ENCODE assay signal across 8 mouse cellular contexts in genomic region chr5:100373952-100374351, GRCm38 (mm10). TPM values are rescaled to one million over a fixed set of nuclear protein-coding genes. Genes with fewer than 3 reads are reported as not detected.
DNase-seq lines count a peak whose midpoint lies in the region; ATAC-seq and TF ChIP-seq lines count a peak whose summit lies in the region.

No protein-coding gene starts in this region.

- H3K4me1 ChIP-seq in forebrain, embryonic 13.5 days, result peaks cover 5% of the 10 kb centered on the region
- peaks cover 21% of the 10 kb centered on the region for H3K4me1 ChIP-seq in liver, adult 2 months (ENCODE audit: control insufficient read depth, insufficient read depth, low read length)
- H3K4me1 ChIP-seq in neural tube, embryonic 11.5 days (ENCODE audit: control insufficient read depth, insufficient read depth, low read length), result no peaks in the 10 kb centered on the region

- no peaks in the 10 kb centered on the region for H3K9me3 ChIP-seq in forebrain, embryonic 13.5 days (replicated peaks)
- no peaks in the 10 kb centered on the region for H3K9me3 ChIP-seq in neural tube, embryonic 11.5 days (ENCODE audit: control insufficient read depth, low read length)

- H3K9ac ChIP-seq in forebrain, embryonic 13.5 days, result no peak overlapping the region
- no peak overlapping the region for H3K9ac ChIP-seq in liver, adult 2 months (ENCODE audit: low read depth, low read length)
- H3K9ac ChIP-seq in neural tube, embryonic 11.5 days (ENCODE audit: low read length), result no peak overlapping the region

- H3K79me2 ChIP-seq in liver, adult 2 months (ENCODE audit: control insufficient read depth, insufficient read depth, low read length), result no peaks in the 10 kb centered on the region

- ATAC-seq in forebrain, embryonic 13.5 days, result peak; percentile 41; the same call in 1 of the 2 replicates
- no peak for ATAC-seq in neural tube, embryonic 11.5 days (ENCODE audit: insufficient read depth, low FRiP score, low TSS enrichment)

- peak; percentile 21 for DNase-seq in urinary bladder, postnatal 14 days (ENCODE audit: low spot score)
- DNase-seq in urinary bladder, adult 2 months (ENCODE audit: low spot score), result no peak
- peak; percentile 30 for DNase-seq in c-Kit-positive CD71-negative TER-119-negative erythroid progenitor cells, embryonic 14.5 days (ENCODE audit: low read depth)
- DNase-seq in kidney, adult 9 months, result peak; percentile 57
- peak; percentile 61 for DNase-seq in liver, adult 2 months (ENCODE audit: extremely low read depth, low read depth, low spot score)
- DNase-seq in neural tube, embryonic 11.5 days (ENCODE audit: low spot score), result peak; percentile 31
- no peak for DNase-seq in gastrocnemius, postnatal 14 days

- TF ChIP-seq POLR2A in liver, adult 2 months (IDR thresholded peaks at IDR 0.05; ENCODE audit: extremely low read depth, insufficient read depth, low read length), result no peak

- H3K36me3 ChIP-seq in forebrain, embryonic 13.5 days (ENCODE audit: poor library complexity, severe bottlenecking), result peaks cover 82% of the 10 kb centered on the region
- H3K36me3 ChIP-seq in liver, adult 2 months (ENCODE audit: control insufficient read depth, insufficient read depth, low read length), result peaks cover 55% of the 10 kb centered on the region
- H3K36me3 ChIP-seq in neural tube, embryonic 11.5 days (ENCODE audit: control insufficient read depth, insufficient read depth, low read length), result peaks cover 11% of the 10 kb centered on the region

- 61% methylated on average over 5 of the region's 5 CpGs for WGBS in forebrain, embryonic 13.5 days
- 57% methylated on average over 5 of the region's 5 CpGs for WGBS in liver, adult 2 months
- WGBS in neural tube, embryonic 11.5 days, result 58% methylated on average over 5 of the region's 5 CpGs

- no peak overlapping the region for H3K4me3 ChIP-seq in forebrain, embryonic 13.5 days
- H3K4me3 ChIP-seq in liver, adult 2 months (ENCODE audit: insufficient read depth, low read depth, low read length), result no peak overlapping the region
- no peak overlapping the region for H3K4me3 ChIP-seq in neural tube, embryonic 11.5 days (ENCODE audit: low read depth, low read length)

- intact Hi-C loops in gastrocnemius, postnatal 14 days (cut with DNase I; ENCODE audit: low total_unique reads), result no loop called here

- H3K27ac ChIP-seq in forebrain, embryonic 13.5 days, result no peak overlapping the region
- H3K27ac ChIP-seq in liver, adult 2 months (replicated peaks; ENCODE audit: insufficient read depth, low read depth, low read length), result no peak overlapping the region; the same call in 1 of the 2 replicates
- no peak overlapping the region for H3K27ac ChIP-seq in neural tube, embryonic 11.5 days (ENCODE audit: low read depth, low read length)

- peak; percentile 77 for TF ChIP-seq CTCF in liver, adult 2 months (IDR thresholded peaks at IDR 0.05; ENCODE audit: low read depth, low read length)

- H3K27me3 ChIP-seq in forebrain, embryonic 13.5 days, result no peaks in the 10 kb centered on the region
- no peaks in the 10 kb centered on the region for H3K27me3 ChIP-seq in liver, adult 2 months (ENCODE audit: control insufficient read depth, insufficient read depth, low read length)
- H3K27me3 ChIP-seq in neural tube, embryonic 11.5 days (ENCODE audit: control insufficient read depth, insufficient read depth, low read length), result no peaks in the 10 kb centered on the region

- H3K4me2 ChIP-seq in forebrain, embryonic 13.5 days, result no peak overlapping the region
- no peak overlapping the region for H3K4me2 ChIP-seq in neural tube, embryonic 11.5 days (ENCODE audit: low read depth)

RNA-seq across cellular contexts. Expression of gene Sec31a, which starts 42.1 kb away (rescaled TPM):
- polyA plus RNA-seq in urinary bladder, adult 2 months (2012; rRNA removed), result 148 and 178 TPM in 2 replicates
- 76.7 and 78.0 TPM in 2 replicates for polyA plus RNA-seq in forebrain, embryonic 13.5 days (2015; fragmentation: Nextera tagmentation; extraction: Ambion mirVana)
- 76.1 and 84.8 TPM in 2 replicates for total RNA-seq in liver, adult 2 months (2014; rRNA removed)
- polyA plus RNA-seq in liver, adult 2 months (2012; rRNA removed), result 162 and 188 TPM in 2 replicates
- 119 and 131 TPM in 2 replicates for polyA plus RNA-seq in neural tube, embryonic 11.5 days (2014; fragmentation: Nextera tagmentation; extraction: Ambion mirVana)
- 10 to 100 TPM; 70.6 to 82.8 TPM for total RNA-seq in gastrocnemius, postnatal 14 days (2021)

Comparison
In these comparisons a context has a peak if more than half of its experiments do, and no peak if none do; other contexts are left out.
1. DNase-seq: peak in urinary bladder, postnatal 14 days (single experiment), c-Kit-positive CD71-negative TER-119-negative erythroid progenitor cells, embryonic 14.5 days (single experiment), kidney, adult 9 months (single experiment), liver, adult 2 months (single experiment) and neural tube, embryonic 11.5 days (single experiment); none in urinary bladder, adult 2 months (single experiment) and gastrocnemius, postnatal 14 days (single experiment).